Mouse (Mus musculus) kidney, adult 2 months (tissue): Measurements from ENCODE around the gene Adprh. TPM values are rescaled to one million over a fixed set of nuclear protein-coding genes. Genes with fewer than 3 reads are reported as not detected.
A peak's percentile ranks its signal among the peaks of the same experiment; 100 is the strongest.

Source experiments
- DNase-seq: peaks from one replicate; pipeline ENCODE4 v3.0.0; 2021
- H3K27ac ChIP-seq: fragments of 200-500 bp; 2 replicates; pipeline ENCODE4 v1.5.1; 2012; ENCODE audit warnings: low read depth, low read length, control low read depth, inconsistent platforms; ENCODE audit not compliant: insufficient read depth
- H3K27me3 ChIP-seq: fragments of 200-500 bp; replicated peaks from 2 replicates; pipeline ENCODE4 v1.6.1; 2012; ENCODE audit warnings: mild to moderate bottlenecking, moderate library complexity, low read length, inconsistent platforms; ENCODE audit not compliant: control insufficient read depth, insufficient read depth
- H3K36me3 ChIP-seq: fragments of 200-500 bp; 2 replicates; pipeline ENCODE4 v1.6.1; 2012; ENCODE audit warnings: mild to moderate bottlenecking, moderate library complexity, low read length, inconsistent platforms; ENCODE audit not compliant: control insufficient read depth, insufficient read depth
- H3K4me1 ChIP-seq: fragments of 200-500 bp; 2 replicates; pipeline ENCODE4 v1.6.1; 2011; ENCODE audit warnings: low read length; ENCODE audit not compliant: control insufficient read depth, insufficient read depth
- H3K4me3 ChIP-seq: fragments of 200-500 bp; 2 replicates; pipeline ENCODE4 v1.5.1; 2011; ENCODE audit warnings: mild to moderate bottlenecking, low read depth, low read length, control low read depth; ENCODE audit not compliant: insufficient read depth
- CTCF ChIP-seq: fragments of 200-500 bp; conservative IDR thresholded peaks from 2 replicates; pipeline ENCODE4 v1.5.1; 2011; ENCODE audit warnings: low read depth, mild to moderate bottlenecking, control low read depth, low read length, moderate library complexity, mixed read lengths; ENCODE audit not compliant: insufficient read depth, insufficient read length
- POLR2A ChIP-seq: fragments of 200-500 bp; IDR thresholded peaks from one replicate; pipeline ENCODE4 v1.6.1; 2011; ENCODE audit warnings: low read depth, low read length, control low read depth
- WGBS: fragments of 180-500 bp; shearing (Covaris S2); methylation state at CpG from one replicate; pipeline ENCODE4 v1.1.7; 2018; 5-methylcytosine and 5-hydroxymethylcytosine counted together
- polyA plus RNA-seq: library from polyadenylated mRNA; depleted of rRNA; stranded (reverse); fragments of >200 nt; gene quantifications from 2 replicates; pipeline ENCODE4 v1.2.3, GENCODE M21; 2012

The Adprh gene
- polyA plus RNA-seq, 1 experiment: 20.4 TPM

DNA sequence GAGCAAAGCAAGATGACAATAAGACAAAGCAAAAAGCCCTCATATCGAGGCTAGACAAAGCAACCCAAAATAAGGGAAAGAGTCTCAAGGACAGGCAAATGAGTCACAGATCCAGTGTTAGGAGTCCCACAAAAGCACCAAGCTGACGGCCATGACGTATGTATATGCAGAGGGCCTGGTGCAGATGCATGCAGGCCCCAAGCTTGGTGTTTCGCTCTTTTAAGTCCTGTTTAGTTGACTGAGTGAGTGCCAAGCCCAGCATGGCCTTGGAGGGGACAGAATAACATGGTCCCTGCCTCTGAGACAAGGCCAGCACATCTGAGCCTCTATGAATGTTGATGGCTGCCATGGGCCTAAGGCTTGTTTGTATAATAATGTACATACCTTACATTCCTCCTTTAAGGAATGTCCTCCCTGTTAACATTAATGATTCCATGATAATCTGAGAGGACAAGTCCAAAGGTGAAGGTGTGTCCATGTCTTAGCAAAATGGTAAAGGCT is 18.2 kb downstream of the Adprh start:
- Histone ChIP-seq H3K36me3 (no peaks in the 10 kb centered on the region), H3K27ac (peak overlapping the region; percentile 42; the same call in 1 of the 2 replicates), H3K27me3 (no peaks in the 10 kb centered on the region), H3K4me3 (no peak overlapping the region), H3K4me1 (0 out of 2 replicates have a peak, but pooled peaks cover 2% of the 10 kb centered on the region)
- no peak for DNase-seq
- no peak for TF ChIP-seq CTCF
- TF ChIP-seq POLR2A: no peak
- WGBS: 93% methylated on average over 4 of the region's 4 CpGs

DNA sequence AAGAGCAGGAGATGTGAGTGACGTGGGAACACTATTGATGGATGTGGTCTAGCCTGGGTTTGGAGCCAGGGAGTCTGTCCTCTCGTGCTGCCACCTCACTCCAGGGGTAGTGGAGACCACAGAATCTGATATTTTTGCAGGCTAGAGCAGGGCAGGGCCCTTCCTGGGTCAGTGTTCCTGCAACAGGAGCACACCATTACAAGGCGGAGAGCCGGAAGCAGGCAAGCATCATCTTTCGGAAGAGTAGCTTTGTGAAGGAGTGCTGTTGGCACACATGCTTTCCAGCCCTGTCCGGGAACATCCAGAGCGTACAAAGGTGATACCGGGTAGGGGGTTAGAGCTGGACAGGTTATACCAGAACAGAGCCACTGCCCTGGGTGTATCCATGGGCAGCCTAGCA is 19.0 kb downstream of the Adprh start:
- H3K4me3 ChIP-seq: no peak overlapping the region
- peak overlapping the region; percentile 61; the same call in 1 of the 2 replicates for H3K27ac ChIP-seq
- DNase-seq: no peak
- 0 out of 2 replicates have a peak, but pooled peaks cover 2% of the 10 kb centered on the region for H3K4me1 ChIP-seq
- no peaks in the 10 kb centered on the region for H3K27me3 ChIP-seq
- TF ChIP-seq CTCF (no peak), POLR2A (no peak)
- no peaks in the 10 kb centered on the region for H3K36me3 ChIP-seq
- 88% methylated on average over 8 of the region's 8 CpGs for WGBS

DNA sequence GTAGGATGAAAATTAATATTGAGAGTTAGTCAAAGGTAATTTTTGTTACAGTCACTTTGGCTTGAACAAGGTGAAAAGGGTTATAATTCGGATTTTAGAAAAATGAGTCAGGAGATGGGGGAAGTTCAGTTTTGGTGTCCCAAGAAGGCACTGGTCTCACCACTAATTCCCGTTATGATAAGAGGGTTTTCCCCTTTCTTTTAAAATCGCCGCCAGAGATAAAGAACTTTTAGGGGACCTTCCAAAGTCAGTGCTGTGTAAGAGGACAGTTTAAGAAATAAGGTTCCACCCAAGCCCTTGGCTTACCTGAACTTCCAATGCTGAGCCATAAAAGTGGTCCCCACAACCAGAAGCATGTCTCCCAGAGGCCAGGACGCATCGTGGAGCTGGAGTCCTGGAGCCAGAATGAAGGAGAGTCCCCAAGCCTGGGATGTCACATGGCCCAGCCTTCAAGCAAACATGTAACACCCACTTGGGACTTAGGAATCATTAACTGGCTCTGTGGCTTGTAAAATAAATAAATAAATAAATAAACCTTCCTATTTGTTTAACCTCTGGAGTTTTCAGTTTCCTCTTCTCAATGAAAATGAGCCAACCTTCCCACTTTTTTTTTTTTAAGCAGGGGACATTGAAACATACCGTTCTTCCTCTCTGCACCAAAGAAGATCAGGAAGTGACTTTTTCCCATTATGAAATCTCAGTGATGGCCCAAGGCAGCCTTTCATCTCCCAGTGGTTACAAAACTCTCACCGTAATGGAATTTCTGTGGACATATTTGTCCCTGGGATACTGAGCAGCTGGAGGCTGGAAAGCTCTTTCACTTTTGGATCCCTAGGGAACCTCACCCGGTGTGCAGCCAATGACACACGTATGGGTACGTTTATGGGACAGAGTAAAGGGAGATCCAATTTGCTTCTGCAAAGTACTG is 19.7 kb downstream of the Adprh start, which contains the start of gene Pla1a:
Pla1a (minus strand) TSS at position 648 of the 928 bp plus-strand sequence.
- H3K27me3 ChIP-seq: no peaks in the 10 kb centered on the region
- 0 out of 2 replicates have a peak, but pooled peaks cover 2% of the 10 kb centered on the region for H3K4me1 ChIP-seq
- H3K27ac ChIP-seq: peak within 1 kb of the TSS; percentile 61; the same call in 1 of the 2 replicates
- TF ChIP-seq CTCF (no peak), POLR2A (no peak)
- 50% methylated on average over 11 of the region's 11 CpGs for WGBS
- no peaks in the 10 kb centered on the region for H3K36me3 ChIP-seq
- H3K4me3 ChIP-seq: peak within 1 kb of the TSS; percentile 50
- DNase-seq: peak; percentile 52

DNA sequence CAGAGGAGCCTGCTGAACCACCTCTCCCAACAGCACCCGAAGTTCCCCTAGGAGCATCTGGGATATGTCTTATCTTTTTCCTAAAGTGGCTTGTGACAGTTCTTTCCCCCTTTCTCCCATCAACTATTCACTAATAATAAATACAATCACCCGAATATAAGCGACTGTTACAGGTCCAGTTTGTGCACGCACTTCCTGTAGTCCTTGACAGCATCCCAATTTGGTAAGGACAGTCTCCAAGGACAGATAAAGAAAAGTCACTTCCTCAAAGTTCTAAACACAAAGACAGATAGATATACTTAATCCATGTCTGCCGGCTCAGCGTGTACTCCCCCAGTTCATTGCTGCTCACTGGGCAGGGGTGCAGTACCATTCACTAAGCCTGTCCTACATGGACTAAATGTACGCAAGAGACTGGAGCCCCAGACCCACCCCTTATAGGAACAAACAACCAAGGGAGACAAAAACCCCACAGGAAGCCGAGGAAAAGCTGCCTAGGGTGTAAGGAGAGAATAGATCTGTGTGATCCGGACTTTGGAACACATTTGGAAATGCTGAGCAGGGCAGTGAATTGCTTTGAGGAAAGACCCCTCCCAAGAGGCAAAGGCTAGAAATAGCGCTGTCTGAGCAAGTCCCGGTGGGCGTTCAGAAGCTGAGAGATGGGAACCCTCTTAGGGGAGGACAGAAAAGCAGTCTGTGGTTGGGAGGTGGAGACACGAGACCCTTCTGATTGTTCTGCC is 20.9 kb downstream of the Adprh start:
- TF ChIP-seq CTCF: no peak
- no peaks in the 10 kb centered on the region for H3K36me3 ChIP-seq
- peak overlapping the region; percentile 31; the same call in 1 of the 2 replicates for H3K27ac ChIP-seq
- no peak for DNase-seq
- H3K27me3 ChIP-seq: no peaks in the 10 kb centered on the region
- WGBS: 43% methylated on average over 13 of the region's 13 CpGs
- H3K4me3 ChIP-seq: peak overlapping the region; percentile 50
- H3K4me1 ChIP-seq: 0 out of 2 replicates have a peak, but pooled peaks cover 2% of the 10 kb centered on the region

DNA sequence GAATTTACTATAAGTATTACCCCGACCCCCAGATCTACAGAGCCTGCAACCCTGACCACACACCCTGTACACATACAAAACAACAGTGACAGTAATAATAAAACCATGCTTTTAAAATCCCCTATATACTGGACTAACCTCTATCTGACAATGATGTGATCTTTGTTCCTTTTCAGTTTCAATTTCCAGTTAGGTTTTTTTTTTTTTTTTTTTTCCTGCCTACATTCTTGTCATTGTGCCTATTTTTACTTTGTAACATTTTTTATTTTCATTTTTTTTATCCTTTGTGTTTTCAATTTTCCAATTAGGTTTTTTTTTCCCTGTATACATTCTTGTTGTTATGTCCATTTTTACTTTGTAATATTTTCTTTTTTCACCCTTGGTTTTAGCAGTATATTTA is 26.7 kb downstream of the Adprh start:
- WGBS: 93% methylated on average over 1 of the region's 1 CpGs
- no peaks in the 10 kb centered on the region for H3K4me1 ChIP-seq
- no peaks in the 10 kb centered on the region for H3K27me3 ChIP-seq
- TF ChIP-seq POLR2A: no peak
- no peak for TF ChIP-seq CTCF
- no peak overlapping the region for H3K4me3 ChIP-seq
- no peak overlapping the region for H3K27ac ChIP-seq
- H3K36me3 ChIP-seq: no peaks in the 10 kb centered on the region
- DNase-seq: no peak

DNA sequence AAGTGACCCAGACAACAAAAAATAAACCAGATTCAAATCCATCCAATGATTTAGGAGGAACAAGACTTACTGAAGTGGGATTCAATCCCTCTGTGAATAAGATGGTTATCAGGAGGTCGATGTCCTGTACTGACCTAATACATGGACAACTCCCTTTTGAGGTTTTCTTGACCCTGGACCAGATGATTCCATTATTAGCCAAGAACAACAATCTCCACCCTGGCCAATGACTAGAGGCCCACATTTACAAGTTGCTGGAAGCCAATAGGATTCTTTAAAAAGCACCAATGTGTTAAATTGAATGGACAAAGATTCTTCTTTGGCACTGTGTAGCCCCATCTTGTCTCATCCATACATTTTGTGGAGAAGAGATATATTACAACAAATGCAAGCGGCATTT is 27.1 kb downstream of the Adprh start:
- H3K36me3 ChIP-seq: no peaks in the 10 kb centered on the region
- 85% methylated on average over 2 of the region's 2 CpGs for WGBS
- H3K27me3 ChIP-seq: no peaks in the 10 kb centered on the region
- H3K4me3 ChIP-seq: no peak overlapping the region
- no peak overlapping the region for H3K27ac ChIP-seq
- no peaks in the 10 kb centered on the region for H3K4me1 ChIP-seq
- TF ChIP-seq CTCF (no peak), POLR2A (no peak)
- no peak for DNase-seq

DNA sequence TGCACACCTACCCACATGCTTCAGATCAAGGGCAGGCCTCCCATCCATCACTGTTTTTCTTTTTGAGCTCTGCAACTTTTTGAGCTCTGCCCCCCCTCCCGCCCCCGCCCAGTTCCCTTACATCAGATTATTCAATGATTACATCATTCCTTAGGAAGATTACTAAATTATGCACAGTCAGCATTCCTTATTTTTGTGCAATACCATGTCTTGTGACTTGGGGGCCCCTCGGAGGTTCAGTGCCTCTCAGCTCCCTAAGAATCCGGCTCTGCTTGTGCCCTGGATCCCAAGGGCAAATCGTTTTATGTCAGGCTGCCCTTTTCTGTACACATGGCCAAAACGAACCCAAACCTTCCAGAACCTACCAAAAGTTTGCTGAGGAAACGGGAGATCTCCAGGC is 37.5 kb downstream of the Adprh start:
- no peak for DNase-seq
- 79% methylated on average over 7 of the region's 7 CpGs for WGBS
- Histone ChIP-seq H3K27me3 (no peaks in the 10 kb centered on the region), H3K4me1 (no peaks in the 10 kb centered on the region), H3K36me3 (no peaks in the 10 kb centered on the region), H3K27ac (no peak overlapping the region), H3K4me3 (no peak overlapping the region)
- no peak for TF ChIP-seq CTCF
- no peak for TF ChIP-seq POLR2A
